Mouse (Mus musculus) forebrain, embryonic 14.5 days (tissue): ENCODE results near the gene Mllt6. TPM values are rescaled to one million over a fixed set of nuclear protein-coding genes. Genes with fewer than 3 reads are reported as not detected.
"Not testable (repeated sequence)": the region's sequence is repeated elsewhere in the genome, so short reads cannot be mapped to it uniquely, and the experiment has no call there.

Source experiments
- ATAC-seq: fragments of 200-750 bp; cut with Nextera tagmentation; 2 replicates; pipeline ENCODE4 v1.8.0; 2017; ENCODE audit warnings: mild to moderate bottlenecking, moderate library complexity
- DNase-seq: peaks from one replicate; pipeline ENCODE4 v3.0.0-alpha.2; 2015; ENCODE audit warnings: low spot score
- H3K27ac ChIP-seq: fragments of 300-500 bp; sonication (generic); 2 replicates; pipeline ENCODE4 v1.5.1; 2014; ENCODE audit warnings: low read depth, mild to moderate bottlenecking, control low read depth, low read length, moderate library complexity
- H3K27me3 ChIP-seq: fragments of 300-500 bp; sonication (generic); replicated peaks from 2 replicates; pipeline ENCODE4 v1.6.1; 2014; ENCODE audit warnings: low read length, control low read depth, mixed read lengths; ENCODE audit not compliant: control insufficient read depth, insufficient read depth
- H3K36me3 ChIP-seq: fragments of 300-500 bp; sonication (generic); 2 replicates; pipeline ENCODE4 v1.6.1; 2014; ENCODE audit warnings: low read length, control low read depth; ENCODE audit not compliant: control insufficient read depth, insufficient read depth
- H3K4me1 ChIP-seq: fragments of 300-500 bp; sonication (generic); 2 replicates; pipeline ENCODE4 v1.6.1; 2014; ENCODE audit warnings: antibody characterized with exemption, low read length, control low read depth; ENCODE audit not compliant: control insufficient read depth, insufficient read depth
- H3K4me2 ChIP-seq: fragments of 300-500 bp; sonication (generic); 2 replicates; pipeline ENCODE4 v1.6.1; 2014; ENCODE audit warnings: mild to moderate bottlenecking, control low read depth, low read length
- H3K4me3 ChIP-seq: fragments of 300-500 bp; sonication (generic); 2 replicates; pipeline ENCODE4 v1.5.1; 2014; ENCODE audit warnings: low read depth, low read length, control low read depth
- H3K9ac ChIP-seq: fragments of 300-500 bp; sonication (generic); 2 replicates; pipeline ENCODE4 v1.6.1; 2014; ENCODE audit warnings: mild to moderate bottlenecking, low read length, control low read depth, moderate library complexity
- H3K9me3 ChIP-seq: fragments of 300-500 bp; sonication (generic); replicated peaks from 2 replicates; pipeline ENCODE4 v1.6.1; 2016; ENCODE audit warnings: low read length, control low read depth, mixed read lengths; ENCODE audit not compliant: control insufficient read depth
- WGBS: fragments of 180-500 bp; shearing (Covaris S2); extraction: QIAGEN DNeasy Blood & Tissue Kit; methylation state at CpG from one replicate; pipeline ENCODE4 v1.1.7; 2014; 5-methylcytosine and 5-hydroxymethylcytosine counted together
- polyA plus RNA-seq: library from polyadenylated mRNA; unstranded; fragments of >200 nt; fragmentation: Nextera tagmentation; extraction: Ambion mirVana; gene quantifications from 2 replicates; pipeline ENCODE4 v1.2.1, GENCODE M21; 2014

Gene Mllt6
- polyA plus RNA-seq, 1 experiment from 2014 or later: 5.0 TPM

DNA sequence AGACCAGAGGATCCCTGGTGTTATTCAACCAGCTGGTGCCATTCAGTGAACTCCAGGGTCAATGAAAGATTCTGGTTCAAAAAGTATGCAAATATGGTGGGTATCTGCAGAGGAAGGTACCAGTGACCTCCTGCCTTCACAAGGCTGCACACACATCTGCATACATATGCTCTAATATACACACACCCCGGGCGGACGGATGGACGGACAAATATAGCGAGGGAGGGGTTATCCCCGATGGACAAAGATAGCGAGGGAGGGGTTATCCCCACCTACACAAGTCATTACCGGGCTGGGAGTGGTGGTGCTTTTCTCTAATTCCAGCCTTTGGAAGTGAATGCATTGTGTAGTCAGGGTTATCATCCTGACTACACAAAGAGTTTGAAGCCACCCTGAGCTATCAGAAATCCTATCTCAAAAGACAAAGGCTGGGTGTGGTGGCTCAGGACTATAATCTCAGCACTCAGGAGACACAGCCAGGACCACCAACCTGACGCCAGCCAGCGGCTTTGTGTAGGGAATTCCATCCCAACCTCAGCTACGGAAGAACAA, 27.7 kb upstream of the Mllt6 start:
- H3K27me3 ChIP-seq: peaks cover 8% of the 10 kb centered on the region
- no peaks in the 10 kb centered on the region for H3K36me3 ChIP-seq
- no peak overlapping the region for H3K9ac ChIP-seq
- H3K27ac ChIP-seq: no peak overlapping the region
- no peak for ATAC-seq
- WGBS: 77% methylated on average over 11 of the region's 11 CpGs
- no peak for DNase-seq
- no peak overlapping the region for H3K4me2 ChIP-seq
- H3K4me1 ChIP-seq: peaks cover 1% of the 10 kb centered on the region; the same call in 1 of the 2 replicates
- H3K4me3 ChIP-seq: no peak overlapping the region
- no peaks in the 10 kb centered on the region for H3K9me3 ChIP-seq

- Histone ChIP-seq H3K4me3 (no peak overlapping the region), H3K36me3 (no peaks in the 10 kb centered on the region), H3K4me1 (no peaks in the 10 kb centered on the region), H3K9ac (no peak overlapping the region), H3K27ac (no peak overlapping the region), H3K9me3 (no peaks in the 10 kb centered on the region), H3K27me3 (no peaks in the 10 kb centered on the region), H3K4me2 (no peak overlapping the region)
- DNase-seq (no peak), ATAC-seq (no peak)
- WGBS: 62% methylated on average over 8 of the region's 8 CpGs
Measured at GRCm38 (mm10) chr11:97641668-97642067, 21.5 kb upstream of the Mllt6 start.

GRCm38 (mm10) chr11:97642746-97643145, 20.5 kb upstream of the Mllt6 start:
- H3K4me1 ChIP-seq: no peaks in the 10 kb centered on the region
- no peaks in the 10 kb centered on the region for H3K9me3 ChIP-seq
- DNase-seq (no peak), ATAC-seq (no peak)
- no peak overlapping the region for H3K4me3 ChIP-seq
- no peak overlapping the region for H3K4me2 ChIP-seq
- no peak overlapping the region for H3K27ac ChIP-seq
- no peak overlapping the region for H3K9ac ChIP-seq
- WGBS: 44% methylated on average over 2 of the region's 2 CpGs
- H3K27me3 ChIP-seq: no peaks in the 10 kb centered on the region
- no peaks in the 10 kb centered on the region for H3K36me3 ChIP-seq

DNA sequence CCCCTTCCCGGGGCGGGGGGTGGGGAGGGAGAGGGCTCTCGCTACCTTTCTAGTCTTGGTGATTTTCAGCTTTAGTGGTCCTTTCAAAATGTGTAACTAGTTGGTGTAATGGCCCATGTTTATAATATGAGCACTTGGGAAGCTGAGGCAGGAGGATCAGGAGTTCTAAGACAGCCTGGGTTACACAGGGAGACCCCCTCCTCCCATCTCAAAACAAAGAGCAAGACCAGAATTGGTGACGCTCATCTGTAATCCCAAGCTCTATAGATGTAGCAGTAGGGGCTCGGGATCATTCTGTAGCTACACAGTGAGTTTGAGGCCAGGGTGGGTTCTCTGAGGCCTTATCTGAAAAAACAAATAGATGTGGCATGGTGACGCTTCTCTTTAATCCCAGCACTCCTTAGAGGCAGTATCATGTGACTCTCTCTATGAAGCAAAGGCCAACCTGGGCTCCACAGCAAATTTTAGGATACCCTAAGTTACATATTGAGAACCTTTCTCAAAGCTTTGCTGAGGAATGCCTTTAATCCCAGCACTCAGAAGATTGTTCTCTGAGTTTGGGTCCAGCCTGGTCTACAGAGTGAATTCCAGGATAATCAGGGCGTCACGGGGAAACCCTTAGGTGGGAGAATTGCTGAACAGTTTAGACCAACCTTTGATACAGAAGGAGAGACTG, 19.7 kb upstream of the Mllt6 start:
- no peak overlapping the region for H3K4me2 ChIP-seq
- no peak overlapping the region for H3K4me3 ChIP-seq
- no peaks in the 10 kb centered on the region for H3K36me3 ChIP-seq
- no peak overlapping the region for H3K27ac ChIP-seq
- no peak for ATAC-seq
- WGBS: 79% methylated on average over 8 of the region's 8 CpGs
- H3K4me1 ChIP-seq: no peaks in the 10 kb centered on the region
- no peaks in the 10 kb centered on the region for H3K9me3 ChIP-seq
- no peaks in the 10 kb centered on the region for H3K27me3 ChIP-seq
- no peak for DNase-seq
- no peak overlapping the region for H3K9ac ChIP-seq

- WGBS: 1% methylated on average over 6 of the region's 6 CpGs
- Histone ChIP-seq H3K36me3 (no peaks in the 10 kb centered on the region), H3K27ac (no peak overlapping the region), H3K4me1 (no peaks in the 10 kb centered on the region), H3K4me2 (no peak overlapping the region), H3K9ac (no peak overlapping the region), H3K9me3 (no peaks in the 10 kb centered on the region), H3K4me3 (no peak overlapping the region), H3K27me3 (no peaks in the 10 kb centered on the region)
- ATAC-seq (no peak), DNase-seq (peak; percentile 76)
Measured at GRCm38 (mm10) chr11:97644834-97645233, 18.4 kb upstream of the Mllt6 start.

GRCm38 (mm10) chr11:97648541-97648940, 14.7 kb upstream of the Mllt6 start:
- DNase-seq, H3K27ac ChIP-seq, H3K4me3 ChIP-seq, H3K27me3 ChIP-seq, ATAC-seq, H3K4me2 ChIP-seq, H3K36me3 ChIP-seq, H3K4me1 ChIP-seq, H3K9me3 ChIP-seq, H3K9ac ChIP-seq: not testable (repeated sequence)
- 95% methylated on average over 3 of the region's 4 CpGs for WGBS

DNA sequence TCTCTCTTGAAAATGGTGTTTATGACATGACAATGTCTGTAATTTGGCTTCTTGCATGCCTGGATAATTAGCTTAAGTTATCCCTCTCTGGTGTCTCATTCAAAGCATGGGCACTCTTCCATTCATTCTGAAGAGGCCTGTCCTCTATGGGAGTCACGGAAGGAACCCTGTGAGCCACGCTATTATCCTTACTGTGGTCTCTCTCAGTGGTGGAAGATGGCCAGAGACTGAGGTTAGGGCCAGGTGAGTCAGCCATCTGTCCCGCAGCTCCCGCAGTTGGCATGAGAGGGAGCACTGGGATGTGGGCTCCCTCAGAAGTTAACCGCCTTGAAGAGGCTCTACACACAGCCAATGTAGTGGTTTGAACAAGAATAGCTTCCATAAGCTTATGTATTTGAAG, 12.9 kb upstream of the Mllt6 start:
- DNase-seq: no peak
- no peak overlapping the region for H3K4me3 ChIP-seq
- H3K36me3 ChIP-seq: no peaks in the 10 kb centered on the region
- no peaks in the 10 kb centered on the region for H3K27me3 ChIP-seq
- 47% methylated on average over 5 of the region's 5 CpGs for WGBS
- H3K4me2 ChIP-seq: no peak overlapping the region
- no peaks in the 10 kb centered on the region for H3K9me3 ChIP-seq
- no peaks in the 10 kb centered on the region for H3K4me1 ChIP-seq
- H3K9ac ChIP-seq: no peak overlapping the region
- ATAC-seq: no peak
- no peak overlapping the region for H3K27ac ChIP-seq

GRCm38 (mm10) chr11:97653376-97653775, 9.8 kb upstream of the Mllt6 start:
- not testable (repeated sequence) for H3K4me1 ChIP-seq, H3K9me3 ChIP-seq, DNase-seq, H3K27me3 ChIP-seq, H3K27ac ChIP-seq, H3K4me2 ChIP-seq, H3K9ac ChIP-seq, H3K4me3 ChIP-seq, ATAC-seq, H3K36me3 ChIP-seq
- WGBS: 92% methylated on average over 11 of the region's 11 CpGs

GRCm38 (mm10) chr11:97654210-97654609, 9.0 kb upstream of the Mllt6 start:
- Histone ChIP-seq H3K27me3 (no peaks in the 10 kb centered on the region), H3K9ac (no peak overlapping the region), H3K4me2 (no peak overlapping the region), H3K9me3 (no peaks in the 10 kb centered on the region), H3K4me1 (no peaks in the 10 kb centered on the region), H3K4me3 (no peak overlapping the region), H3K36me3 (no peaks in the 10 kb centered on the region), H3K27ac (no peak overlapping the region)
- DNase-seq: no peak
- ATAC-seq: no peak
- WGBS: 92% methylated on average over 2 of the region's 2 CpGs
